Mouse (Mus musculus) mature B cell (primary cell): ENCODE data around the gene Zer1.
"Not testable (repeated sequence)": the region's sequence is repeated elsewhere in the genome, so short reads cannot be mapped to it uniquely, and the experiment has no call there.

Source experiments
- in situ Hi-C: fragments of 300-500 bp; cut with MboI; formaldehyde crosslinking; loops from 2 replicates; pipeline ENCODE4 v1.14.3; 2019

Zer1 gene

GRCm38 (mm10) chr2:30124472-30125274 is at the start of gene Zer1:
Zer1 (minus strand) TSS chr2:30124585.
- in situ Hi-C loops: no loop called here

GRCm38 (mm10) chr2:30173541-30174240 is 49.3 kb upstream of the Zer1 start:
- in situ Hi-C loops: no loop called here

- in situ Hi-C loops: no loop called here
Measured at GRCm38 (mm10) chr2:30171997-30172382, 47.6 kb upstream of the Zer1 start.

- in situ Hi-C loops: no loop called here
Measured at GRCm38 (mm10) chr2:30171371-30171996, 47.1 kb upstream of the Zer1 start, which contains the start of gene Endog. Endog (plus strand) TSS chr2:30171493.

GRCm38 (mm10) chr2:30166677-30167076 is 42.3 kb upstream of the Zer1 start:
- in situ Hi-C loops: no loop called here

GRCm38 (mm10) chr2:30164340-30164932 is 40.1 kb upstream of the Zer1 start:
- in situ Hi-C loops: no loop called here

GRCm38 (mm10) chr2:30161809-30162208 is 37.4 kb upstream of the Zer1 start:
- in situ Hi-C loops: no loop called here

GRCm38 (mm10) chr2:30159871-30160270 is 35.5 kb upstream of the Zer1 start:
- in situ Hi-C loops: not testable (repeated sequence)

GRCm38 (mm10) chr2:30152616-30153015 is 28.2 kb upstream of the Zer1 start:
- in situ Hi-C loops: no loop called here

GRCm38 (mm10) chr2:30151840-30152239 is 27.5 kb upstream of the Zer1 start:
- in situ Hi-C loops: no loop called here

GRCm38 (mm10) chr2:30147466-30147865 is 23.1 kb upstream of the Zer1 start:
- in situ Hi-C loops: no loop called here

- in situ Hi-C loops: no loop called here
Measured at GRCm38 (mm10) chr2:30144436-30144835, 20.1 kb upstream of the Zer1 start.

GRCm38 (mm10) chr2:30140021-30140420 is 15.6 kb upstream of the Zer1 start:
- in situ Hi-C loops: not testable (repeated sequence)

- in situ Hi-C loops: no loop called here
Measured at GRCm38 (mm10) chr2:30136458-30136857, 12.1 kb upstream of the Zer1 start.

- in situ Hi-C loops: no loop called here
Measured at GRCm38 (mm10) chr2:30134928-30135620, 10.7 kb upstream of the Zer1 start.

GRCm38 (mm10) chr2:30134378-30134711 is 10.0 kb upstream of the Zer1 start:
- in situ Hi-C loops: no loop called here

- in situ Hi-C loops: no loop called here
Measured at GRCm38 (mm10) chr2:30133613-30134377, 9.4 kb upstream of the Zer1 start, which contains the start of gene Tbc1d13. Tbc1d13 (plus strand) TSS chr2:30133746.

GRCm38 (mm10) chr2:30132801-30133612 is 8.6 kb upstream of the Zer1 start:
- in situ Hi-C loops: no loop called here

- in situ Hi-C loops: not testable (repeated sequence)
Measured at GRCm38 (mm10) chr2:30131240-30131639, 6.9 kb upstream of the Zer1 start.

- in situ Hi-C loops: no loop called here
Measured at GRCm38 (mm10) chr2:30130156-30130555, 5.8 kb upstream of the Zer1 start.
